Mouse (Mus musculus) CH12.LX (cell line): ENCODE measurements around the gene Taar8b.
"Not testable (repeated sequence)": the region's sequence is repeated elsewhere in the genome, so short reads cannot be mapped to it uniquely, and the experiment has no call there.

Experiments
- CTCF ChIP-seq, 2 experiments: IDR thresholded peaks in 1 of 2; conservative IDR thresholded peaks in 1 of 2; 2 replicates each; pipeline ENCODE4 v1.5.1; 2011 to 2012; ENCODE audit warnings: low read depth in 2 of 2, low read length in 2 of 2, improper control_type of control experiment in 1 of 2, inconsistent platforms in 1 of 2, mild to moderate bottlenecking in 1 of 2, moderate library complexity in 1 of 2
- MYC ChIP-seq: IDR thresholded peaks from 2 replicates; pipeline ENCODE4 v1.6.1; 2011; ENCODE audit warnings: low read depth, mild to moderate bottlenecking, improper control_type of control experiment, low read length
- POLR2A ChIP-seq: IDR thresholded peaks from 2 replicates; pipeline ENCODE4 v1.6.1; 2011; ENCODE audit warnings: low read depth, mild to moderate bottlenecking, improper control_type of control experiment, low read length
- ZNF384 ChIP-seq: IDR thresholded peaks from 2 replicates; pipeline ENCODE4 v1.6.1; 2012; ENCODE audit warnings: low read depth, low read length, improper control_type of control experiment, inconsistent platforms

DNA sequence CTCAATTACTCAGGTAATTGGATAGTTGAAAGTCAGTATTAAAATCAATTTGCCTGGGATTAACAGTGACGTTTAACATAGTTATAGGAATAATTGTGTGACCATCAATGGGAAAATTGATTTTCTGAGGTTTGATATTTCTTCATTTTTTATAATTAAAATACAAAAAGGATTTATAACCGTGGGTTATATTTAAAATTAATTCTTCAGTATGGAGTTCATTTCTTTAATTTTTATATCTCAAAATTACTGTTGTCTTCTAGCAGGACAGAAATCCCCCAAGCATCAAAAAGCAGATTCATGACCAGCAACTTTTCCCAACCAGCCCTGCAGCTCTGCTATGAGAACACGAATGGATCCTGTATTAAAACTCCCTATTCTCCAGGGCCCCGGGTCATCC, 15.9 kb downstream of the Taar8b start, which contains the start of gene Taar8a:
- TF ChIP-seq ZNF384; CTCF (conservative IDR thresholded peaks at IDR 0.05 in 1 of 2, IDR thresholded peaks at IDR 0.05 in 1 of 2; ENCODE audit: low read depth in 2 of 2, low read length in 2 of 2); POLR2A; MYC: not testable (repeated sequence)
